Mouse (Mus musculus): ENCODE data around the gene Rptor. TPM values are rescaled to one million over a fixed set of nuclear protein-coding genes. Genes with fewer than 3 reads are reported as not detected.

The Rptor gene
- polyA plus RNA-seq, 1 experiment from 2014 or later = 11.1 TPM

DNA sequence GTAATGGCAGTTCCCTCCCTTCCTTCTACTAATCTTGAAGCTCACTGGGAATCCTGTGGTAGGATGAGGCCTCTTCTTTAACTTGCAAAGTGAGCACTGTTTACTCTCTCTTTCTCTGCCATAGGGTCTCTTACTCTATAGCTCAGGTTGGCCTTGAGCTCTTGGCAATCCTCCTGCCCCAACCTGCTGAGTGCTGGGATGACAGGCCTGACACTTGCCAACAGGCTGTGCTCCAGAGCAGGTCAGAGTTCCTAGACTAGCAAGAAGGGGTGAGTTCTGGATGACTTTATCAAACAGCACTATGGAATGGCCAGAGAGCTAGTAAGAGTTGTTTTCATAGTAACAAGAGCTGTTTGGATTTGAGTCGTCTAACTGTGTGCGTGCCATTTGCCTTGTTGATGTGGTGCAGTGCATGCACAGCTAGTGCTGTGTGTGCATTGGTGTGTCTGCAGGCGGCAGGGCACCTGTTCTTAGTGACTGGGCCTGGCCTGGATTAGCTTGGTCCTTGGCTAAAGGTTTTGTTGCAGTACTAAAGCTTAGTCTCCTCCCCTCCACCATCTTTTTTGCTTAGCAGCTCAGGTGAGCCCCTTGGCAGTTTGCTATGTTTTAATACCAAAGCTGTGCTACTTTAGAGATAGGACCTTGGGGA, 28.6 kb downstream of the Rptor start:
- no peak overlapping the region for H3K4me2 ChIP-seq
- H3K36me3 ChIP-seq = no peaks in the 10 kb centered on the region
- no peak for ATAC-seq (ENCODE audit: low read depth)
- H3K4me1 ChIP-seq (replicated peaks) = peaks cover 23% of the 10 kb centered on the region
- H3K27me3 ChIP-seq = no peaks in the 10 kb centered on the region
- WGBS = 79% methylated on average over 3 of the region's 3 CpGs
- no peaks in the 10 kb centered on the region for H3K9me3 ChIP-seq
- H3K4me3 ChIP-seq = no peak overlapping the region
- no peak overlapping the region for H3K27ac ChIP-seq (replicated peaks)
- no peak overlapping the region for H3K9ac ChIP-seq

DNA sequence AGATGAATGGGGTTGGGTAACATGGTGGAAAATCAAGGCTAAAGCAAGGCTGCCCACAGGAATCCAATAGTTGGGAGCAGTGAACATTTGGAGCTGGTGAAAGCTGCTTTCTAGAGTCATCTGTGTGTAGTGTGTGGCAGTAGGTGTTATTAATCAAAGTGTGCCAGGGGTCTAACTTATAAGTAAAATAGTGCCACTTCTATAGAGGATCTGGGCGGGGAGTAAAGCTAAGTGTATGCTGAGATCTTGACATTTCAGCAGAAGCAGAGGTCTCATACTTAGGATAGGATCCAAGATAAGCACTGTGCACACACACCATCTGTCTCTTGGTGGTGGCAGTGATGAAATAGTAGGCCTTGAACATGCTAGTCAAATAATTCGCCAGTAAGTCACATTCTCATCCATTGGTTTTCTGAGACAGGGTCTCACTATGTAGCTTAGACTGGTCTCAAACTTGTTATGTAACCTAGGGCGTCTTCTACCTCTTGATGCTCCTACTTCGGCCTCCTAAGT, 33.7 kb downstream of the Rptor start:
- 89% methylated on average over 4 of the region's 4 CpGs for WGBS
- H3K9me3 ChIP-seq = no peaks in the 10 kb centered on the region
- H3K4me1 ChIP-seq (replicated peaks) = peaks cover 44% of the 10 kb centered on the region
- no peaks in the 10 kb centered on the region for H3K36me3 ChIP-seq
- ATAC-seq (ENCODE audit: low read depth) = no peak
- H3K9ac ChIP-seq = no peak overlapping the region
- no peak overlapping the region for H3K4me3 ChIP-seq
- no peaks in the 10 kb centered on the region for H3K27me3 ChIP-seq
- H3K27ac ChIP-seq (replicated peaks) = no peak overlapping the region
- H3K4me2 ChIP-seq = no peak overlapping the region

DNA sequence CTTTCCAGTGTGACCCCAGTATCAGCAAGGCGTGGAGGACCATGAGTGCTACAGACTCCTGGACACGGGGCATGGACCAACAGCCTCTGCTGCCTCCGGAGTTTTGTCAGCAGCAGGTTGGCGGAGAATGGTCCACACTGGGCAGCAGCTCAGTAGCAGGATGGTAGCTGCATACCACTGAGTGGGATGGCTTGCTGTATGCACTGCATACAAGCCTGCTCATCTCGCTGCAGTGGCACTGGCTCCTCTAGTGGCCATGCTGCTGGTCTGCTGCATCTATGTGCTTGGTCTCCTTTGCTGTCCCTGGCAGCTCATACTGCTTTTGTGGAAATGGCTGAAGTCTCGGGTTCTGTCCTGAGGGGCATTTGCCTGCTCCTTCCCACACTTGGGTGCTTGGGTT, 34.8 kb downstream of the Rptor start:
- no peak overlapping the region for H3K9ac ChIP-seq
- no peak overlapping the region for H3K27ac ChIP-seq (replicated peaks)
- H3K9me3 ChIP-seq = no peaks in the 10 kb centered on the region
- no peak overlapping the region for H3K4me2 ChIP-seq
- H3K4me1 ChIP-seq (replicated peaks) = peaks cover 53% of the 10 kb centered on the region
- WGBS = 76% methylated on average over 6 of the region's 6 CpGs
- H3K27me3 ChIP-seq = no peaks in the 10 kb centered on the region
- no peak overlapping the region for H3K4me3 ChIP-seq
- H3K36me3 ChIP-seq = no peaks in the 10 kb centered on the region
- ATAC-seq (ENCODE audit: low read depth) = peak; percentile 48; the same call in 1 of the 2 replicates

DNA sequence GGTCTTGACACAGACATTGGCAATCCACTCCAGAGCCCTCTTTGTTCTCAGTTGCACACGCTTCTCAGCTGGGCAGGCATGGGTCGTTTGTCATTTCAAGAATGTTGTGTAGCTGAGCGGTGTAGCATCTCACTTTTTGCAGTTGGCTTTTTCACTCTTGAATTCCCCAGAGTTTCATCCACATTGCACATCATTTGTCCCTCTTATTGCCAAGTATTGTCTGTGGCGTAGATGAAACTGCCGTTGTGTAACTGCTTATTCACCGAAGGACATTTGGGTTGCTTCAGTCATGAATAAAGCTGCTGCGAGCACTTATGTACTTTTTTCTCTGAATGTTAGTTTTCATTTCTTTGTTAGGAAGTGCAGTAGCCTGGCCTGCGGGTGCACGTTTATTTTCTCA, 37.8 kb downstream of the Rptor start:
- 0 out of 2 replicates have a peak overlapping the region, but pooled peaks have one; percentile 33 for H3K27ac ChIP-seq (replicated peaks)
- H3K4me3 ChIP-seq = no peak overlapping the region
- H3K36me3 ChIP-seq = no peaks in the 10 kb centered on the region
- H3K4me1 ChIP-seq (replicated peaks) = peaks cover 72% of the 10 kb centered on the region
- H3K27me3 ChIP-seq = no peaks in the 10 kb centered on the region
- no peaks in the 10 kb centered on the region for H3K9me3 ChIP-seq
- H3K9ac ChIP-seq = no peak overlapping the region
- ATAC-seq (ENCODE audit: low read depth) = no peak
- 51% methylated on average over 9 of the region's 9 CpGs for WGBS
- H3K4me2 ChIP-seq = no peak overlapping the region

DNA sequence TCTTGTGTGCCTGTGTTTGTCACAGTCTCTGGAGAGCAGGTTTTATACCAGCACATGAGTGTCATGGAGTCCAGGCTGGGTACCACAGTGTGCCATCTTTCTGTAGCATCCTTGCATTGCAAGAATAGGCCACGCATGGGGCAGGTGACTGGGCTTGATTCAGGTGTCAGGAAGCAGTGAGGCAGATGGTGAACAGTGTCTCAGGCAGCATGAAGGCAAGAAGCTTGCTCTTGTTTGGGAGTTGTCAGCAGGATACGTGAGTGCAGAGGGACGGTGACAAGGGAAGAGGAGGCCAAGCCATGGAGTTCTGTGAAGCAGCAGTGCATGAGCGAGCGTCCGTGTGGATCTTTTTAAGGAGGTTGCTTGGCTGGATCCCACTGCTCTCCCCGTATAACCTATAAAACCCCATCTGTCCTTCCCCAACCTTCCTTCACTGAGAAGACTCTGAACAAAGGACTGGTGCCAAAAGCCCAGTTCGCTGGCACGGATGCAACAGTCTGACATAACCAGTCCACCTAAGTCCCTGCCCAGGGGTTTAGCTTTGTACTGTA, 39.2 kb downstream of the Rptor start:
- Histone ChIP-seq H3K9me3 (no peaks in the 10 kb centered on the region), H3K4me1 (replicated peaks) (peaks cover 73% of the 10 kb centered on the region), H3K27me3 (no peaks in the 10 kb centered on the region), H3K36me3 (no peaks in the 10 kb centered on the region), H3K4me3 (no peak overlapping the region), H3K27ac (replicated peaks) (no peak overlapping the region), H3K4me2 (no peak overlapping the region), H3K9ac (no peak overlapping the region)
- WGBS = 88% methylated on average over 9 of the region's 9 CpGs
- no peak for ATAC-seq (ENCODE audit: low read depth)

DNA sequence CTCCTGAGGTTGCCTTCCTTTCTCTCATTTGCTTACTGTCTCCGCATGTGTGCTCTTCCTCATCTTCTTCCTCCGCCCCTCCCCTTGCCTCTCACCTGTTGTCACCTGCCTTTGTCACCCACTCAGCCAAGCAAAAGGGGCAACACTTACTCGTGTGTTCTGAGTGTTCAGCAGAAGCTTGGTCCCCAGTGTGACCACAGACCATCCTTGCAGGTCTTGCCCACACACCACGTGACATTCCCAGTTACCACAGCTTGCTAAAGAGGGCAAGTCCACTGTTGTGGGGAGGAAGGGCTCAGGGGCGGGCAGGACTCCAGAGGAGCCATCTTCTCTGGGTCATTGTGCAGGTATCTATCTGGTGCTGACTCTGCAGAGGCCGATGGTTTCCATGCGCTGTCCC, 40.6 kb downstream of the Rptor start:
- Histone ChIP-seq H3K36me3 (no peaks in the 10 kb centered on the region), H3K27ac (replicated peaks) (no peak overlapping the region), H3K4me1 (replicated peaks) (peaks cover 60% of the 10 kb centered on the region), H3K4me3 (no peak overlapping the region), H3K9ac (no peak overlapping the region), H3K9me3 (no peaks in the 10 kb centered on the region), H3K4me2 (no peak overlapping the region), H3K27me3 (no peaks in the 10 kb centered on the region)
- ATAC-seq (ENCODE audit: low read depth) = no peak
- 86% methylated on average over 7 of the region's 7 CpGs for WGBS

DNA sequence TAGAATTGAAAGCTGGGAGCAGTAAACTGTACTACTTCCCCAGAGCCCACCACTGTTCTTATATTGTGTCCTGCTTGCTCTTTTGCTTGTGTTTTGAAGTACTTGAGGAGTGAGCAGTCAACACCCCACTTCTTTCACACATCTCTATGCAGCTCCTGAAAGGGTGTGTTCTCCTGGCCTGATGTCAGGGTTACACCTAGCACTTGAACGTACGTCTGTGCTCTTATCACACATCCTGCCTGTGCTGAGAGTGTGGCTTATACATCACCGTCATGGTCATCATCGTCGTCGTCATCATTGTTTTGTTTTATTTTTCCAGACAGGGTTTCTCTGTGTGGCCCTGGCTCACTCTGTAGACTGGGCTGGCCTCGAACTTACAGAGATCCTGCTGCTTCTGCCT, 41.4 kb downstream of the Rptor start:
- H3K36me3 ChIP-seq = no peaks in the 10 kb centered on the region
- ATAC-seq (ENCODE audit: low read depth) = no peak
- H3K27me3 ChIP-seq = no peaks in the 10 kb centered on the region
- no peak overlapping the region for H3K4me3 ChIP-seq
- H3K9ac ChIP-seq = no peak overlapping the region
- H3K4me1 ChIP-seq (replicated peaks) = peaks cover 52% of the 10 kb centered on the region
- H3K9me3 ChIP-seq = no peaks in the 10 kb centered on the region
- 86% methylated on average over 7 of the region's 7 CpGs for WGBS
- no peak overlapping the region for H3K4me2 ChIP-seq
- no peak overlapping the region for H3K27ac ChIP-seq (replicated peaks)

DNA sequence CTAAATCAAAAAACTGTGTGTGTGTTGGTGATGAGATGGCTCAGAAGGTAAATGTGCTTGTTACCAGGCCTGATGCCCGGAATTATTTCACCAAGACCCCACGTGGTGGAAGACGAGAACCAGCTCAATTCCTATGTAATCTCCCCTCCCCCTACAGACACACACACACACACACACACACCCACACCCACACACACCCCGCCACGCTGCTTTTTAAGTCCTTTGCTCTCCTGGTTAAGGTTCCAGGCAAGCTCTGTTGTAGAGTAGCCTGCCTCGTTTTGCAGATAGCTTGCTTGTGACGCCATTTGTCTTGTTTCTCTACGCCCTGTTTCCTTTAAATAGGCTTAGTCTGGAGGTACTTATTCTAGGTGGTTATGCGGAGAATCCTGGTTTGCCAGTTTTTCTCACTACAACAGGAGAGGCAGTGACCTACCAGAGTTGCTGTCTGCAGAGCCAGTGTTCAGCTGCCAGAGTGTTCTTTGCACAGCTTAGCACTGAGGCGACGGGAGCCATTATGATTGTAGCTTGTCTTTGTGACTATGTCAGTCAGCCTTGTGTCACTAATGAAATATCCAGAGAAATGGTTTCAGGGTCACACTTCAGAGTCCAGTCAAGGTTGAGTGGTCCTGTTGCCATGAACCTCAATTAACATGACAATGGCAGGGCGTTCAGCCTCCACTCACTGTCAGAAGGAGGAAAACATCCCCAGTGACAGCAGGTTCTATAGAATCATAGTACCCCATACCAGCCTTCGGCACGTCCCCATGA, 42.1 kb downstream of the Rptor start:
- Histone ChIP-seq H3K9me3 (no peaks in the 10 kb centered on the region), H3K36me3 (no peaks in the 10 kb centered on the region), H3K27ac (replicated peaks) (peak overlapping the region; percentile 15; the same call in 1 of the 2 replicates), H3K4me2 (no peak overlapping the region), H3K9ac (no peak overlapping the region), H3K27me3 (no peaks in the 10 kb centered on the region), H3K4me3 (no peak overlapping the region), H3K4me1 (replicated peaks) (peaks cover 48% of the 10 kb centered on the region)
- peak; percentile 32; the same call in 1 of the 2 replicates for ATAC-seq (ENCODE audit: low read depth)
- 47% methylated on average over 14 of the region's 14 CpGs for WGBS

DNA sequence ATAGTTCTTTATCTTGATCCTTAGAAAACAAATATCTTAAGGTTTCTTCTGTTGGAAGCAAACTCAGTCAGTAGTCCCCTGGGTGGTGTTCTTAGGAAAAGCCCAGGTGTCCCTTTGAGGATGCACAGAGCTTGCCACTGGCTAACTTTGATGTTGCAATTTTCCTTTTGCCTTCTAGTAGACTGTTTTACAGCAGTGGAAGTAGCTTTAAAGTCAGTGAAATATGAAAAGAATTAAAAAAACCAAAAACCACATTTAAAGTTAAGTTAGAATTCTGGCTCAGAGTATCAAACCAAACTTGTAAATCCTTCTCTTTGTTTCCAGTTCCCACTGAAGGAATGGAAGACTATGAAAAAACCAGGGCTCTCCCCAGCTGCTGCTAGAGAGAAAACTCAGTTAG, 47.8 kb downstream of the Rptor start:
- Histone ChIP-seq H3K4me1 (replicated peaks) (peaks cover 10% of the 10 kb centered on the region), H3K27ac (replicated peaks) (no peak overlapping the region), H3K27me3 (no peaks in the 10 kb centered on the region), H3K36me3 (no peaks in the 10 kb centered on the region), H3K4me3 (no peak overlapping the region), H3K9me3 (no peaks in the 10 kb centered on the region), H3K4me2 (no peak overlapping the region), H3K9ac (no peak overlapping the region)
- ATAC-seq (ENCODE audit: low read depth) = no peak

DNA sequence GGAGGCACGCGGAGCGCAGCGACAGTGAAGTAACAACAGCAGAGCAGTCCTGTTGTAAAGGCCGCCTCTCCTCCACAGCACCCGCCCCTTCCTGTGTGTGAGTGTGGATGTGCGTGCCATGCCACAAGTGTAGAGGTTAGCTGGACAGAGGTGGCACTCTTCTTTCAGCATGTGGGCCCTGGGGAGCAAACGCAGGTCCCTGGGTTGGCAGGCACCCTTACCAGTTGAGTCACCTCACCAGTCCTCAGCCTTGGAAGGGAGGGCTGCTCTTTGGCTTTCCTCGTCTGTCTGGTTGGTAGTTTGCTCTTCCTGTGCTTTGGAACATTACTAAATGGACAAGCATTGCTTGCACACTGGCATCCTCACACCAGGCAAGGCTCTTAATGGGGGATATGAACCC, 50.6 kb downstream of the Rptor start:
- no peak overlapping the region for H3K4me3 ChIP-seq
- 85% methylated on average over 9 of the region's 9 CpGs for WGBS
- no peaks in the 10 kb centered on the region for H3K27me3 ChIP-seq
- H3K9me3 ChIP-seq = no peaks in the 10 kb centered on the region
- H3K36me3 ChIP-seq = no peaks in the 10 kb centered on the region
- H3K27ac ChIP-seq (replicated peaks) = no peak overlapping the region
- peaks cover 8% of the 10 kb centered on the region; the same call in 1 of the 2 replicates for H3K4me1 ChIP-seq (replicated peaks)
- no peak for ATAC-seq (ENCODE audit: low read depth)
- no peak overlapping the region for H3K4me2 ChIP-seq
- no peak overlapping the region for H3K9ac ChIP-seq

DNA sequence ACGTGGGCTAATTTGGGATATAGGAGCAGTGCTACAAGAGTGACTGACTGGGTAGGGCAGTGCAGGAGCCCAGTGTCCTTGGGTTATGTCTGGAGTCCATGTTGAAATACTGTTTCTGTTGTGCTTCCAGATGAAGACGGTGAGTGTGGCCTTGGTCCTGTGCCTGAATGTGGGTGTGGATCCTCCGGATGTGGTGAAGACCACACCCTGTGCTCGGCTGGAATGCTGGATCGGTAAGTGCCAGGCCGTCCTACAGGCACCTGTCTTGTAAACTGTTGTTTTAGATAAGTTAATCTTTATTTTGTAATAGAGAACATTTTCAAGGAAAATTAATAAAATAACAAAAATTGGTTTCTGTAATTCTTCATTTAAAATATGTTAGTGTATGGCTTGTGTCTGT, 54.8 kb downstream of the Rptor start:
- Histone ChIP-seq H3K9ac (no peak overlapping the region), H3K9me3 (no peaks in the 10 kb centered on the region), H3K36me3 (no peaks in the 10 kb centered on the region), H3K4me3 (no peak overlapping the region), H3K4me1 (replicated peaks) (0 out of 2 replicates have a peak, but pooled peaks cover under 1% of the 10 kb centered on the region), H3K27ac (replicated peaks) (no peak overlapping the region), H3K4me2 (no peak overlapping the region), H3K27me3 (no peaks in the 10 kb centered on the region)
- no peak for ATAC-seq (ENCODE audit: low read depth)
- 91% methylated on average over 6 of the region's 6 CpGs for WGBS

DNA sequence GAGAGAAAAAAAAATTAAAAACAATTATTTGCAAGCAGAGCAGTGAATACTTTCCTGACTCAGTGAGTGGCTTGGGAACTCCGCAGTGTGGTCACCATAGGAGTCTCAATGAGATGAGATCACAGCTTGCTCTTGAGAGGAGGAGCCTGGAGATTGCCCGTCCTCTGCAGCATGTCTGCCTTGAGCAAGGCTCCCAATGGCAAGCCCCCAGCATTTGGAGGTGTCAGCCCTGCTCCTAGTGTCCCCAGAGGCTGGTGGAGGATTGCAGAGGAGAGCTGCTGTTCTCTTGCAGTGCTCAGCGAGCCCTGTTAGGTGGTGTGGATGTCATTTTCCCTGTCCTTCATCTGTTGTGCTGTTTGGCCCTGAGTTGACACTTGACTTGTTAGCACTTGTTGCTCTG, 56.6 kb downstream of the Rptor start:
- 88% methylated on average over 3 of the region's 3 CpGs for WGBS
- H3K9me3 ChIP-seq = no peaks in the 10 kb centered on the region

More for the DNA sequence above, 56.6 kb downstream of the Rptor start:
- ATAC-seq (ENCODE audit: low read depth) = no peak
- Histone ChIP-seq H3K4me1 (replicated peaks) (peaks cover 18% of the 10 kb centered on the region), H3K36me3 (no peaks in the 10 kb centered on the region), H3K4me3 (no peak overlapping the region), H3K27me3 (no peaks in the 10 kb centered on the region), H3K4me2 (no peak overlapping the region), H3K27ac (replicated peaks) (no peak overlapping the region), H3K9ac (no peak overlapping the region)

Data from neural tube, embryonic 13.5 days (tissue).